Mouse (Mus musculus): Measurements from ENCODE around the gene Glmp.
"Not testable (repeated sequence)": the region's sequence is repeated elsewhere in the genome, so short reads cannot be mapped to it uniquely, and the experiment has no call there.

DNA sequence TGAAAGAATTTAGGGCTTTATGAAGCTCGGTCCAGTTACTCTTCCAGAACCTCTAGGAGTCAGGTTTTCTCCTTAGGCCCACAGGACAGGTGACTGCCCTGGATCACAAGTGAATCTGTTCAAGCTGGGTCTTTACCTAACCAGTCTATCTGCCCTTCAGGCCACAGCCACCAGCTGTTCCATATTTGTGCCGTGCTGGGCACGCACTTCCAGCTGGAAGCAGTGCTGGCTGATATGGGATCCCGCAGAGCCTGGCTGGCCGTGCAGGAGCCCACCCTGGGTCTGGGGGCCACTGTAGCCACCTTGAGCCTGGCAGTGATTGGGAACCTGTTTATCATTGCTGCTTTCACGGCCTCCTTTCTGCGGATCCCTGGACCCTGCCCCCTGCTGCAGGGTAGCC, 51.8 kb downstream of the Glmp start:
- TF ChIP-seq POLR2A (IDR thresholded peaks at IDR 0.05; ENCODE audit: borderline replicate concordance, control insufficient read depth, low read depth, low read length); CTCF (IDR thresholded peaks at IDR 0.05; ENCODE audit: control insufficient read depth, insufficient read depth, low read length): not testable (repeated sequence)

Data from bone marrow, adult 2 months (tissue).